Mouse (Mus musculus) stomach, embryonic 14.5 days (tissue): ENCODE measurements around the gene Rasgef1b. TPM values are rescaled to one million over a fixed set of nuclear protein-coding genes. Genes with fewer than 3 reads are reported as not detected.

Experiments used
- ATAC-seq: fragments of 200-750 bp; cut with Nextera tagmentation; 2 replicates; pipeline ENCODE4 v1.8.0; 2017; ENCODE audit warnings: low read depth, moderate TSS enrichment; ENCODE audit not compliant: insufficient number of reproducible peaks, insufficient read depth, low FRiP score
- H3K27ac ChIP-seq: fragments of 300-500 bp; sonication (generic); 2 replicates; pipeline ENCODE4 v1.5.1; 2014; ENCODE audit warnings: mild to moderate bottlenecking, low read length, moderate library complexity, mixed read lengths
- H3K27me3 ChIP-seq: fragments of 300-500 bp; sonication (generic); 2 replicates; pipeline ENCODE4 v1.6.1; 2014; ENCODE audit warnings: low read length, control low read depth, mixed read lengths; ENCODE audit not compliant: control insufficient read depth, insufficient read depth
- H3K36me3 ChIP-seq: fragments of 300-500 bp; sonication (generic); 2 replicates; pipeline ENCODE4 v1.6.1; 2014; ENCODE audit warnings: mild to moderate bottlenecking, control low read depth, low read length, moderate library complexity, mixed read lengths; ENCODE audit not compliant: control insufficient read depth, insufficient read depth
- H3K4me1 ChIP-seq: fragments of 300-500 bp; sonication (generic); 2 replicates; pipeline ENCODE4 v1.6.1; 2014; ENCODE audit warnings: low read length, control low read depth, mixed read lengths; ENCODE audit not compliant: control insufficient read depth, insufficient read depth
- H3K4me2 ChIP-seq: fragments of 300-500 bp; sonication (generic); replicated peaks from 2 replicates; pipeline ENCODE4 v1.6.1; 2014; ENCODE audit warnings: low read depth, low read length, control low read depth
- H3K4me3 ChIP-seq: fragments of 300-500 bp; sonication (generic); 2 replicates; pipeline ENCODE4 v1.5.1; 2014; ENCODE audit warnings: low read depth, low read length, control low read depth
- H3K9ac ChIP-seq: fragments of 300-500 bp; sonication (generic); replicated peaks from 2 replicates; pipeline ENCODE4 v1.6.1; 2014; ENCODE audit warnings: low read depth, mild to moderate bottlenecking, control low read depth, low read length, moderate library complexity, mixed read lengths
- H3K9me3 ChIP-seq: fragments of 300-500 bp; sonication (generic); 2 replicates; pipeline ENCODE4 v1.6.1; 2016; ENCODE audit warnings: low read depth, low read length, control low read depth; ENCODE audit not compliant: control insufficient read depth
- WGBS: fragments of 180-500 bp; shearing (Covaris S2); extraction: QIAGEN DNeasy Blood & Tissue Kit; methylation state at CpG from one replicate; pipeline ENCODE4 v1.1.7; 2014; 5-methylcytosine and 5-hydroxymethylcytosine counted together
- polyA plus RNA-seq: library from polyadenylated mRNA; unstranded; fragments of >200 nt; fragmentation: Nextera tagmentation; extraction: Ambion mirVana; gene quantifications from 2 replicates; pipeline ENCODE4 v1.2.1, GENCODE M21; 2014

Rasgef1b gene
- polyA plus RNA-seq, 1 experiment from 2014 or later: 13.9 TPM

DNA sequence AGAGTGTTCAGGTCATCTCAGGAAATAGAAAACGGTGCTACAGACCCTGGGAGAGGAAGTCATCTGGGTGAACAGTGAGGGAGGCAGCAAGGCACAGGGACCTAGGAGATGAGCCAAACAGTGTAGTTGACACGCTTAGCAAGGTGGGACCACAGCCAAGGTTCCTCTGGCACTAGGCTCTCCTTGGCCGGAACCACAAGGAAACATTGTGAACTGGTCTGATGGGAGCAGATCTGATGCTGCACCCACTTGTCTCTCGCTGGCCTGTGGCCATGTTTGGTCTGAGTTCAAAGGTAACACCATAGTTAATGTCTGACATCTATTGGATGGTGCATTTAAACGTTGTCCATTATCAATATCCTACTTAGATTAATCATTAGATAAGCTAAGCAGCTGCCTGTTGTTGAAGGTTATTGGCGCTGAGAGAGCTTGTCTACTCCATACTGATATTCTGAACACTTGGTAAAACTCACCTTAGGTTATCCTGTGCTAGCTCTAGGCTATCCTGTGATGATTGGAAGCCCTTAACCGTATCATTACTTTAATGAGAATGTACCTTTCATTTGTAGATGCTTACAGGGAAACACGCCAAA, 380.5 kb downstream of the Rasgef1b start:
- 80% methylated on average over 8 of the region's 8 CpGs for WGBS
- Histone ChIP-seq H3K9ac (no peak overlapping the region), H3K36me3 (no peaks in the 10 kb centered on the region), H3K4me1 (no peaks in the 10 kb centered on the region), H3K4me3 (no peak overlapping the region), H3K27me3 (no peaks in the 10 kb centered on the region), H3K4me2 (no peak overlapping the region), H3K27ac (no peak overlapping the region), H3K9me3 (no peaks in the 10 kb centered on the region)
- no peak for ATAC-seq

DNA sequence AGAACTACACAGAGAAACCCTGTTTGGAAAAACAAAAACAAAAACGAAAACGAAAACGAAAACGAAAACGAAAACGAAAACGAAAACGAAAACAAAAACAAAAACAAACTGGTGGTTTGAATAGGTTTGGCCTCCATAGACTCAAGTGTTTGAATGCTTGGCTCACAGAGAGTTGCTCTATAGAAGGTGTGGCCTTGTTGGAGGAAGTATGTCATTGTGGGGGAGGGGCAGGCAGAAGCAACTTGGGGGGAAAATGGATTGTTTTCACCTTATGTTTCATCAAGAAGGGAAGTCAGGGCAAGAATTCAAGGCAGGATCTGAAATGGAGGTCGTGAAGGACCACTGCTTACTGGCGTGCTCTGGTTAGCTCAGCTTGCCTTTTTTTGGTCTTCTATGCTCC, 386.3 kb downstream of the Rasgef1b start:
- Histone ChIP-seq H3K4me1 (0 out of 2 replicates have a peak, but pooled peaks cover 3% of the 10 kb centered on the region), H3K4me2 (no peak overlapping the region), H3K27ac (no peak overlapping the region), H3K27me3 (no peaks in the 10 kb centered on the region), H3K36me3 (no peaks in the 10 kb centered on the region), H3K4me3 (no peak overlapping the region), H3K9me3 (no peaks in the 10 kb centered on the region), H3K9ac (no peak overlapping the region)
- 93% methylated on average over 10 of the region's 10 CpGs for WGBS
- ATAC-seq: no peak

DNA sequence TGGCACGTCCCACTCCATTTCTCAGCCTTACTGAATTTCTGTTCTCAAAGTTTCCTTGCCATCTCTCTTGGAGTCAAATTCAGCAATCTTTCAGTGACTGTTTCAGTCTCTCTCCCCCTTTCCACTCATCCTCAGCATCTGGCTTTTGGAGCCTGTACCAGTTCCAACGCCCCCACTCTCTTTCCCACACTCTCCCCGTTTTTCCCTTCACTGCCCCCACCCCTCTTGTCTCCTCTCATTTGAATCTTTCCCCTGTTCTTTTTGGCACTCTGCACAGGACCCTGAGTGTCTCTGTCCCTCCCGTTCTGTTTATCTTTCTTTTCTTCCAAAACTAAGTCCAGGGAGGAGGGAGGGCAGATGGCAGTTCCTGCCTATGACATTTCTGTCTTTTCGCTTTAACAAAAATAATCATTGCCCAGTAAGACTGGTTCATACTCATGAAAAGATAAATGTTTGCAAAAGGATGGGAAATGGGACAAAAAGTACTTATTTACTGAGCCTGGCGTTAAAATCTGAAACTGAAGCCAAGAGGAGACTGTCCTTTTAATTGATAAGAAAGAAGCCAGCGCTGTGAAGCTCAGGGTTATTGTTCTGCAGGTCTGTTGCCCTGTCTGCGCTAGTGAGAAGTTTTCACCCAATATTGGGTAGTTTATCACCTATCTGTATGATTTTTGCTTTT, 388.4 kb downstream of the Rasgef1b start:
- H3K4me1 ChIP-seq: 0 out of 2 replicates have a peak, but pooled peaks cover 3% of the 10 kb centered on the region
- 58% methylated on average over 8 of the region's 8 CpGs for WGBS
- no peak overlapping the region for H3K9ac ChIP-seq
- H3K27ac ChIP-seq: no peak overlapping the region
- H3K36me3 ChIP-seq: no peaks in the 10 kb centered on the region
- H3K4me3 ChIP-seq: no peak overlapping the region
- H3K27me3 ChIP-seq: no peaks in the 10 kb centered on the region
- peak overlapping the region; percentile 26; the same call in 1 of the 2 replicates for H3K4me2 ChIP-seq
- no peak for ATAC-seq
- H3K9me3 ChIP-seq: no peaks in the 10 kb centered on the region

DNA sequence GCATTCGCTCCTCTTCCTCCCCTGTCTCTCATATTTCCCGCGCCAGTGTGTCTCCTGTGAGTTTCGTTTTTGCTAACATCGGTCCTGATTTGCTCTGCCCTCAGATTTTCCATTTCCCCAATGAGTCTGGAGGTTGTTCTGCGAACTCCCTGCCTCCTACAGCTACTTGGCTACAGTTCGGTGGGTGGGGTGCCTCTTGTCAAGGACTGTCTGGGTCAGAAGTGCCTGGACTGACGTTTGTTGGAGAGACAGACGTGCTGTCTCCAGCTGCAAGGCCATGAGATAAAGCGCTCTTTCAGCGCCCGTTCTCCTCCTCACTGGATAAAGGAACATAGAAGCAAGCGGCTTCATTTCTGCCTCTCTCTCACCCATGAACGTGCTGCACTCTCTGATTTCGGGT, 389.1 kb downstream of the Rasgef1b start:
- H3K27ac ChIP-seq: no peak overlapping the region
- H3K4me1 ChIP-seq: 0 out of 2 replicates have a peak, but pooled peaks cover 3% of the 10 kb centered on the region
- 43% methylated on average over 15 of the region's 15 CpGs for WGBS
- no peak for ATAC-seq
- H3K9ac ChIP-seq: no peak overlapping the region
- H3K9me3 ChIP-seq: no peaks in the 10 kb centered on the region
- peak overlapping the region; percentile 26 for H3K4me2 ChIP-seq
- no peaks in the 10 kb centered on the region for H3K36me3 ChIP-seq
- no peaks in the 10 kb centered on the region for H3K27me3 ChIP-seq
- H3K4me3 ChIP-seq: no peak overlapping the region

DNA sequence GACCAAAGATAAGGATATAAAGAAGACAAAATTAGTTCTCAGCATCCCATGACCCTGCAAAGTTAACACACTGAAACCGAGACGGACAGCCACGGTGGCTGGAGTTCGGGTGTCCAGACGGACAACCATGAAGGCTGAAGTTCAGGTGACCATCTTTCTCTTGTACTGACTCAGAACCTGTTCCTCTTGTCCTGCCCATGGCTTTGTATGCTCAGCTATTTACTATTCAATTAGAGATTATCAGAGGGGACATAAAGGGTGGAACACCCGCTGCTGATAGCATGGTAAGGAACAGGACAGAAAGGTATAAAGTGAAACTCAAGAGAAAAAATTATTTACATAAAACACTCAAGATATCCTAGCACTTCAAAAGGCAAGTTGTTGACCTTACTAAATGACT, 390.0 kb downstream of the Rasgef1b start:
- no peaks in the 10 kb centered on the region for H3K9me3 ChIP-seq
- no peak overlapping the region for H3K4me2 ChIP-seq
- WGBS: 79% methylated on average over 6 of the region's 6 CpGs
- ATAC-seq: peak; percentile 80; the same call in 1 of the 2 replicates
- H3K27me3 ChIP-seq: no peaks in the 10 kb centered on the region
- H3K9ac ChIP-seq: no peak overlapping the region
- no peak overlapping the region for H3K4me3 ChIP-seq
- H3K4me1 ChIP-seq: 0 out of 2 replicates have a peak, but pooled peaks cover 3% of the 10 kb centered on the region
- no peak overlapping the region for H3K27ac ChIP-seq
- no peaks in the 10 kb centered on the region for H3K36me3 ChIP-seq

DNA sequence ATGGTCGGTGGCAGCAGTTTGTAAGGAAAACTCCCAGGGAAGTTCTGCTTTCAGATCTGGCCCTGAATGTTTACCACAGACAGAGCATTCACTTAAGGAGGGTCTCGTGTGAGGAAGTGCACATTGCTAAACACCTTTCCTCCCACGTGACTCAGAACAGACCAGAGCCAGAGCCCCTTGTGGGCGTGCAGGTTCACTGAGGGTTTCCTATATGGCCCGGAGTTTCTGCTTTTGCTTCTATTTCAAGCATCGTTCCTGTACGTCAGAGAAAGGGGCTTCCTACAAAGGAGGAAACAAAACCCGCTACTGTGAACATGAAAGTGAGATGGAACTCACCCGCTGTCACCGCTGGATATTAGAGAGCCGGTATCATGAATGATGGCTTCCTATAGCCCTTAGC, 392.4 kb downstream of the Rasgef1b start:
- no peak for ATAC-seq
- WGBS: 58% methylated on average over 11 of the region's 11 CpGs
- no peaks in the 10 kb centered on the region for H3K36me3 ChIP-seq
- no peaks in the 10 kb centered on the region for H3K27me3 ChIP-seq
- no peaks in the 10 kb centered on the region for H3K9me3 ChIP-seq
- H3K27ac ChIP-seq: no peak overlapping the region
- no peak overlapping the region for H3K4me3 ChIP-seq
- H3K4me1 ChIP-seq: 0 out of 2 replicates have a peak, but pooled peaks cover 3% of the 10 kb centered on the region
- no peak overlapping the region for H3K4me2 ChIP-seq
- no peak overlapping the region for H3K9ac ChIP-seq

DNA sequence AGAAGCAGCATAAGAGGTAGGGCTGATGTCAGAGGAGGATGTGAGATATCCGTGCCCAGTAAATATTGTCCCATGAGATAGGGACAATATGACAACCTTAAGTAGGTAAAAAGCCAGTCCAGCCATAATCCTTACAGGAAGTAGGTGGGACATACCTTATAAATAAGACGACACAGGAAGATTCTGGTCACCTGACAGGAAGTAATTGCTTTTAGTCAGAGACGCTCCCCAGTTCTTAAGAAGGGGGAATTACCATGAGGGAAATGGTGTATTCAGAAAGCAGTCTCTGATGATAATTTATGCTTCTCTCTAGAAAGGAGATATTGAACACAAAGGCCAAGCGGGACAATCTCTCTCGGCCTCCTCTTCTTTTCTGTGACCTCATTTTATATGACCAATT, 394.8 kb downstream of the Rasgef1b start:
- Histone ChIP-seq H3K4me2 (no peak overlapping the region), H3K27me3 (no peaks in the 10 kb centered on the region), H3K4me1 (no peaks in the 10 kb centered on the region), H3K36me3 (no peaks in the 10 kb centered on the region), H3K27ac (no peak overlapping the region), H3K4me3 (no peak overlapping the region), H3K9ac (no peak overlapping the region), H3K9me3 (no peaks in the 10 kb centered on the region)
- no peak for ATAC-seq
- 70% methylated on average over 5 of the region's 5 CpGs for WGBS

DNA sequence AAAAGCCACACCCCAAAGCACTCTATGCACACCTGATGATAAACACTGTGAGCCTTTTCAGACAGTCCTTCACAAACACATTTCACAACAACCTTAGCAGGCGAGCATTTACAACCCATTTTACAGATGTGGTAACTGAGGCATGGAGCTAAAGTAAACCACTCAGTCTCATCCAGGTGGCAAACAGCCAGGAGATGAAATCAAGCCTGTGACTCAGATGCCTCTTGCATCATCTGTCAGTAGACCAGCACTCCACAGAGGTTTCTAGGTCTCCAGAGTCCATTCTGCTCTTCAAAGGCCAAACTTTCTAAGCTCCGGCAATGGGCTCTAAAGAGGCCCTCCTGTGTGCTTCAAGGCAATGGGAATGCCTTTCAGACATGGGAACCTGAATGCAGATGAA, 396.8 kb downstream of the Rasgef1b start:
- H3K4me1 ChIP-seq: peaks cover under 1% of the 10 kb centered on the region; the same call in 1 of the 2 replicates
- WGBS: 87% methylated on average over 2 of the region's 2 CpGs
- H3K9me3 ChIP-seq: no peaks in the 10 kb centered on the region
- ATAC-seq: no peak
- no peak overlapping the region for H3K4me3 ChIP-seq
- no peaks in the 10 kb centered on the region for H3K36me3 ChIP-seq
- no peak overlapping the region for H3K4me2 ChIP-seq
- no peak overlapping the region for H3K9ac ChIP-seq
- H3K27me3 ChIP-seq: no peaks in the 10 kb centered on the region
- H3K27ac ChIP-seq: no peak overlapping the region
